Mouse (Mus musculus) olfactory bulb, adult 2 months (tissue): Measurements from ENCODE around the gene Lgmn.

Source experiments
- CTCF ChIP-seq: fragments of 200-500 bp; IDR thresholded peaks from 2 replicates; pipeline ENCODE4 v1.5.1; 2012; ENCODE audit warnings: low read depth, mild to moderate bottlenecking, low read length, moderate library complexity; ENCODE audit not compliant: insufficient read depth
- POLR2A ChIP-seq: fragments of 200-500 bp; IDR thresholded peaks from 2 replicates; pipeline ENCODE4 v1.6.1; 2012; ENCODE audit warnings: mild to moderate bottlenecking, low read depth, low read length, moderate library complexity; ENCODE audit not compliant: insufficient read depth

DNA sequence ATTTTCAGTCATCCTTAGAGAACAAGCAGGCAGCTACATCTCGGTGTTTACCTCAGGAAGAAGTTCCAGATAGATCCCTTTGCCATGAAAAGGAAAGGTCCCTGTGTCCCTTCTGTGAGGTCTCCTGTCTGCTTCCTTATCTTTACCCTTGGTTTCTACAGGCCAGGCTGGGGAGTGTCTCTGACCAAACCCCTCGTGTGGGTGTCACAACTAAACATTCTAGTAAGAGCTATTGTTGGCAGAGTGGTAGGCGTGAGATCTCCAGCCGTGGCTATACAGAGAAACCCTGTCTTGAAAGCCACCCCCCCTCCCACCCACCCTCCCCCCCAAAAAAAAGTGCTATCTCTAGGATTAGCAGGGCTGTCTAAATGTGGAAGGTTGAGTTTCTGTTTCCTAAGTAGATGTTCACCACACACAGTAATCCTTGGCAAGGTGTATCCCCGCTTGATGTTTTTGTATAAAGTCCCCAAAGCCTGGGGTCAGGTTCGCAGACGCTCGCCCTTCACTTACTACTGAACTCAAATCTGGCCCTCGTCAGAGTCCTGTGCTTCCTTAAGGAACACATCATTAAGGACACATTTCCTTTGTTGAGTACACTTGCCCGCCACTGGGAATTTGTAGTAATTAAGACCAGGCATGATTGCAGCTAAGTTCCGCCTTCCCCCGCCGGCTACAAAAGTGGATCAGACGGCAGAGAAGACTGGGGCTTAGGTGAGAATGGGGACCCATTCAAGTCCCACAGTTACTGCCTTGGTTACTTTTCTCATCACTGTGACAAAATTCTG, 94.4 kb downstream of the Lgmn start:
- TF ChIP-seq POLR2A: no peak
- no peak for TF ChIP-seq CTCF
